Comparison of ENCODE assay signal across 9 mouse cellular contexts in genomic region chr16:10088461-10089353, GRCm38 (mm10).
DNase-seq lines count a peak whose midpoint lies in the region; TF ChIP-seq lines count a peak whose summit lies in the region.
"Had no signal": no experiment of that assay in that cellular context is flagged by ENCODE, and none has a peak within 500 bp of the region (broad histone marks: within the 10 kb centered on the region; RNA-seq: fewer than 3 reads in every experiment).

No protein-coding gene starts in this region.

- no peaks in the 10 kb centered on the region for H3K36me3 ChIP-seq in liver, adult 2 months (ENCODE audit: control insufficient read depth, insufficient read depth, low read length)
- H3K36me3 ChIP-seq: lung, embryonic 15.5 days had no signal

- peak; percentile 33 for DNase-seq in liver, adult 2 months (ENCODE audit: extremely low read depth, low read depth, low spot score)
- DNase-seq in liver = no peak
- peak; percentile 39 for DNase-seq in WW6 (ENCODE audit: low read depth, low spot score)
- DNase-seq in embryo, embryonic 11.5 days (ENCODE audit: low read depth, low spot score) = peak; percentile 59
- DNase-seq in induced T-regulatory cell, adult 2 months (ENCODE audit: low read depth) = peak; percentile 6
- DNase-seq in lung, postnatal 36 days = peak; percentile 38
- no peak for DNase-seq in B cell, adult 2 months
- no peak for DNase-seq in gastrocnemius, adult 8-10 months (ENCODE audit: low spot score in 2 of 2)

- peak; percentile 40 for TF ChIP-seq CTCF in liver, adult 2 months (IDR thresholded peaks at IDR 0.05; ENCODE audit: low read depth, low read length)

- no peaks in the 10 kb centered on the region for H3K79me2 ChIP-seq in liver, adult 2 months (ENCODE audit: control insufficient read depth, insufficient read depth, low read length)

- WGBS in liver, adult 2 months = 60% methylated on average over 18 of the region's 18 CpGs

- H3K9ac ChIP-seq in liver, adult 2 months (ENCODE audit: low read depth, low read length) = no peak overlapping the region
- H3K9ac ChIP-seq: lung, embryonic 15.5 days had no signal

- TF ChIP-seq POLR2A in liver, adult 2 months (IDR thresholded peaks at IDR 0.05; ENCODE audit: extremely low read depth, insufficient read depth, low read length) = no peak

- H3K4me3 ChIP-seq in liver, adult 2 months (ENCODE audit: insufficient read depth, low read depth, low read length) = no peak overlapping the region
- H3K4me3 ChIP-seq: lung, embryonic 15.5 days had no signal

- no peaks in the 10 kb centered on the region for H3K27me3 ChIP-seq in liver, adult 2 months (ENCODE audit: control insufficient read depth, insufficient read depth, low read length)
- H3K27me3 ChIP-seq: lung, embryonic 15.5 days had no signal

- H3K27ac ChIP-seq in liver, adult 2 months (replicated peaks; ENCODE audit: insufficient read depth, low read depth, low read length) = no peak overlapping the region
- H3K27ac ChIP-seq: lung, embryonic 15.5 days had no signal

- H3K4me1 ChIP-seq in liver, adult 2 months (ENCODE audit: control insufficient read depth, insufficient read depth, low read length) = no peaks in the 10 kb centered on the region
- H3K4me1 ChIP-seq: lung, embryonic 15.5 days had no signal

Comparison
In these comparisons a context has a peak if more than half of its experiments do, and no peak if none do; other contexts are left out.
1. DNase-seq: peak in liver, adult 2 months (single experiment), WW6 (single experiment), embryo, embryonic 11.5 days (single experiment), induced T-regulatory cell, adult 2 months (single experiment) and lung, postnatal 36 days (single experiment); none in liver (single experiment), B cell, adult 2 months (0 of 2) and gastrocnemius, adult 8-10 months (0 of 2).